ENCODE assay signal across 29 mouse cellular contexts in the genomic region with DNA sequence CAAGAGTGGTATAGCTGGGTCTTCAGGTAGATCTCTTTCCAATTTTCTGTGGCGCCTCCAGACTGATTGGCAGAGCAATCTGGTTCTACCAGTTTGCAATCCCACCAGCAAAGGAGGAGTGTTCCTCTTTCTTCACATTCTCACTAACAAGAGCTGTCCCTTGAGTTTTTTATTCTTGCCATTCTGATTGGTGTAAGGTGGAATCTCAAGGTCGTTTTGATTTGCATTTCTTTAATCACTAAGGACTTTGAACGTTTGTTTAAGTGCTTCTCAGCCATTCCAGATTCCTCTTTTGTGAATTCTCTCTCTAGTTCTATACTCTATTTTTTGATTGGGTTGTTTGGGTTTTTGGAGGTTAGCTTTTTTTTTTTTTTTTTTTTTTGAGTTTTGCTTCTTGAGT.
A peak's percentile ranks its signal among the peaks of the same experiment; 100 is the strongest.
DNase-seq lines count a peak whose midpoint lies in the region; ATAC-seq and TF ChIP-seq lines count a peak whose summit lies in the region.
"Had no signal": no experiment of that assay in that cellular context is flagged by ENCODE, and none has a peak within 500 bp of the region (broad histone marks: within the 10 kb centered on the region; RNA-seq: fewer than 3 reads in every experiment).

No protein-coding gene starts in this region.

- no peak for TF ChIP-seq CTCF in kidney, adult 2 months (conservative IDR thresholded peaks at IDR 0.05; ENCODE audit: insufficient read depth, insufficient read length, low read depth, low read length)

- H3K27me3 ChIP-seq in kidney, adult 2 months (replicated peaks; ENCODE audit: control insufficient read depth, insufficient read depth, low read length), result no peaks in the 10 kb centered on the region
- H3K27me3 ChIP-seq: CH12.LX; embryonic facial prominence, embryonic 13.5 days; forebrain, embryonic 12.5 days; forebrain, embryonic 15.5 days; heart, embryonic 12.5 days; heart, embryonic 15.5 days; hindbrain, embryonic 13.5 days had no signal

- H3K4me1 ChIP-seq in kidney, adult 2 months (ENCODE audit: control insufficient read depth, insufficient read depth, low read length), result peaks cover 12% of the 10 kb centered on the region; the same call in 1 of the 2 replicates
- H3K4me1 ChIP-seq: forebrain, embryonic 15.5 days; hindbrain, embryonic 13.5 days had no signal

- no peak for DNase-seq in kidney, adult 2 months
- DNase-seq in kidney, adult 9 months, result no peak
- DNase-seq in ES-CJ7 (ENCODE audit: low read depth, low spot score) (peak; percentile 40), R1 (ENCODE audit: low read depth, low spot score) (peak; percentile 64)
- no peak for DNase-seq in right cerebral cortex, adult 2 months (ENCODE audit: low spot score in 2 of 2)
- DNase-seq: adrenal gland, adult 2 months; adrenal gland, postnatal 25 days; B cell, adult 2 months; cerebellum, adult 11-12 months; cerebellum, adult 8-10 months; cerebellum, postnatal 10 days; cerebellum, postnatal 36 days; embryo, embryonic 11 days; gastrocnemius, postnatal 25 days; heart, adult 18-20 months; heart, postnatal 10 days; heart, postnatal 36 days had no signal

- no peak for ATAC-seq in megakaryocyte progenitor cell, adult 5-6 weeks (replicated peaks; ENCODE audit: poor library complexity)
- ATAC-seq: forebrain, embryonic 15.5 days; hindbrain, embryonic 16.5 days had no signal

- H3K4me3 ChIP-seq in kidney, adult 2 months (ENCODE audit: insufficient read depth, low read depth, low read length), result no peak overlapping the region
- H3K4me3 ChIP-seq: embryonic facial prominence, embryonic 10.5 days; embryonic facial prominence, embryonic 13.5 days; erythroblast, embryonic 14.5 days; forebrain, embryonic 12.5 days; forebrain, embryonic 15.5 days; heart, embryonic 12.5 days; heart, embryonic 15.5 days; hindbrain, embryonic 10.5 days; hindbrain, embryonic 13.5 days had no signal

- WGBS in kidney, adult 2 months, result 56% methylated on average over 3 of the region's 3 CpGs

- peak overlapping the region; percentile 1; the same call in 1 of the 2 replicates for H3K27ac ChIP-seq in kidney, adult 2 months (ENCODE audit: insufficient read depth, low read depth, low read length)
- H3K27ac ChIP-seq: embryonic facial prominence, embryonic 10.5 days; embryonic facial prominence, embryonic 13.5 days; forebrain, embryonic 15.5 days; heart, embryonic 15.5 days; hindbrain, embryonic 10.5 days; hindbrain, embryonic 13.5 days had no signal

- no peak for TF ChIP-seq POLR2A in kidney, adult 2 months (IDR thresholded peaks at IDR 0.05; ENCODE audit: low read depth, low read length)

- no peaks in the 10 kb centered on the region for H3K36me3 ChIP-seq in kidney, adult 2 months (ENCODE audit: control insufficient read depth, insufficient read depth, low read length)
- H3K36me3 ChIP-seq: embryonic facial prominence, embryonic 10.5 days; embryonic facial prominence, embryonic 13.5 days; forebrain, embryonic 12.5 days; forebrain, embryonic 15.5 days; heart, embryonic 12.5 days; heart, embryonic 15.5 days; hindbrain, embryonic 10.5 days; hindbrain, embryonic 13.5 days had no signal

Comparison
In these comparisons a context has a peak if more than half of its experiments do, and no peak if none do; other contexts are left out.
1. DNase-seq: peak in ES-CJ7 (single experiment) and R1 (single experiment); none in kidney, adult 2 months (single experiment), kidney, adult 9 months (single experiment) and right cerebral cortex, adult 2 months (0 of 2).